Mouse (Mus musculus) intestine, postnatal 0 days (tissue): ENCODE measurements around the gene Gna15. TPM values are rescaled to one million over a fixed set of nuclear protein-coding genes. Genes with fewer than 3 reads are reported as not detected.

Experiments used
- ATAC-seq: fragments of 200-750 bp; cut with Nextera tagmentation; 2 replicates; pipeline ENCODE4 v1.8.0; 2017; ENCODE audit warnings: mild to moderate bottlenecking, moderate TSS enrichment, moderate library complexity
- H3K27ac ChIP-seq: fragments of 300-500 bp; sonication (generic); 2 replicates; pipeline ENCODE4 v1.5.1; 2014; ENCODE audit warnings: mild to moderate bottlenecking, low read depth, low read length, moderate library complexity
- H3K27me3 ChIP-seq: fragments of 300-500 bp; sonication (generic); replicated peaks from 2 replicates; pipeline ENCODE4 v1.6.1; 2014; ENCODE audit warnings: low read length, mixed read lengths; ENCODE audit not compliant: control insufficient read depth, insufficient read depth
- H3K36me3 ChIP-seq: fragments of 300-500 bp; sonication (generic); 2 replicates; pipeline ENCODE4 v1.6.1; 2014; ENCODE audit warnings: mild to moderate bottlenecking, moderate library complexity; ENCODE audit not compliant: control insufficient read depth, insufficient read depth
- H3K4me1 ChIP-seq: fragments of 300-500 bp; sonication (generic); replicated peaks from 2 replicates; pipeline ENCODE4 v1.6.1; 2014; ENCODE audit warnings: antibody characterized with exemption, low read length, mixed read lengths; ENCODE audit not compliant: control insufficient read depth, insufficient read depth
- H3K4me2 ChIP-seq: fragments of 300-500 bp; sonication (generic); replicated peaks from 2 replicates; pipeline ENCODE4 v1.6.1; 2014; ENCODE audit warnings: low read depth, mild to moderate bottlenecking, moderate library complexity
- H3K4me3 ChIP-seq: fragments of 300-500 bp; sonication (generic); 2 replicates; pipeline ENCODE4 v1.5.1; 2014; ENCODE audit warnings: low read depth, low read length
- H3K9ac ChIP-seq: fragments of 300-500 bp; sonication (generic); 2 replicates; pipeline ENCODE4 v1.6.1; 2014; ENCODE audit warnings: mild to moderate bottlenecking, low read depth, low read length
- H3K9me3 ChIP-seq: fragments of 300-500 bp; sonication (generic); 2 replicates; pipeline ENCODE4 v1.6.1; 2016; ENCODE audit warnings: mixed run types; ENCODE audit not compliant: control insufficient read depth
- CTCF ChIP-seq: sonication (generic); IDR thresholded peaks from 2 replicates; pipeline ENCODE4 v1.5.1; 2016; ENCODE audit warnings: low read depth, mild to moderate bottlenecking, control low read depth, antibody characterized with exemption, moderate library complexity
- WGBS: fragments of 180-500 bp; shearing (Covaris S2); extraction: QIAGEN DNeasy Blood & Tissue Kit; methylation state at CpG from one replicate; pipeline ENCODE4 v1.1.7; 2014; 5-methylcytosine and 5-hydroxymethylcytosine counted together
- polyA plus RNA-seq: library from polyadenylated mRNA; unstranded; fragments of >200 nt; fragmentation: Nextera tagmentation; extraction: Ambion mirVana; gene quantifications from 2 replicates; pipeline ENCODE4 v1.2.1, GENCODE M21; 2015

The Gna15 gene
- polyA plus RNA-seq, 1 experiment from 2014 or later = 0.64 TPM

DNA sequence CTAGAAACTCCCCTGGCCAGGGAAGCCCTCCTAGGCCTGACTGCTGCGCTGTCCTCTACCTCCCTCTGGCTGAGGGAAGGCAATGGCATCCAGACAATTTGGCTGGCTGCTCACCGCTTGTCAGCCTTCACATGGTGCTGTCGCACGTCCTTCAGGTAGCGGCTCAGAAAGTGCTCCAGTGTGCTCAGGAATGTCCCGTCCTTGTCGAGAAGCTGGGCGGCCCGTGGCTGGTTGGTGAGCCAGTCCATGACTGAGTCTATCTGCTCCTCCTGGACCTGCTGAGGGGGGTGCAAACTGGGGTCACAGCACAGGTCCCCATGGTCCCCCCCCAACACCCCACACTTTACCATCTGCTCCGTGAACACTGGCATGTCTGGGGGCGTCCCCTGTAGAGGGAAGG lies 35.9 kb downstream of the Gna15 start:
- H3K9me3 ChIP-seq = no peaks in the 10 kb centered on the region
- H3K4me1 ChIP-seq = no peaks in the 10 kb centered on the region
- H3K27ac ChIP-seq = no peak overlapping the region
- H3K36me3 ChIP-seq = peaks cover 72% of the 10 kb centered on the region
- no peak overlapping the region for H3K4me2 ChIP-seq
- no peak overlapping the region for H3K9ac ChIP-seq
- no peak for ATAC-seq
- no peaks in the 10 kb centered on the region for H3K27me3 ChIP-seq
- 79% methylated on average over 11 of the region's 11 CpGs for WGBS
- no peak overlapping the region for H3K4me3 ChIP-seq
- no peak for TF ChIP-seq CTCF

DNA sequence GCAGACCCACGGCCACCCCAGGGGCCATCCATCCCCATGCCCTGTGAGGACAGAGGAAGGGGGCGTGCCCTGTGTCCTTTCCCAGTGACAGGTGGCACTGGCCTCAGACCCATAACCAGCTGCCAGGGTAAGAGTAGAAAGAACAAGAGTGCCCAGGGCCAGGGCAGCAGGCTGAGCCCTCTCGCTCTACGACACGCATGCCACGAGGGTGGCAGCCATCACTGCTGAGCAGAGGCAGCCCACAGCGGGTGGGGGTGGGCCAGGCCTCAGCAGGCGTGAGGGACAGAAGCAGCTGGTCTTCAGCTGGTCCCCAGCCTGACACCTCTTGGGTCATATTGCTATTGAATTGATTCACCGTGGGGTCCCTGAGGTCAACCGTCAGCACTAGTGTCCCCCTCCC lies 37.5 kb downstream of the Gna15 start:
- H3K4me3 ChIP-seq = no peak overlapping the region
- H3K27ac ChIP-seq = no peak overlapping the region
- no peak for ATAC-seq
- H3K9ac ChIP-seq = no peak overlapping the region
- WGBS = 91% methylated on average over 10 of the region's 10 CpGs
- no peak for TF ChIP-seq CTCF
- H3K36me3 ChIP-seq = peaks cover 56% of the 10 kb centered on the region
- H3K4me1 ChIP-seq = no peaks in the 10 kb centered on the region
- no peaks in the 10 kb centered on the region for H3K9me3 ChIP-seq
- peaks cover 9% of the 10 kb centered on the region for H3K27me3 ChIP-seq
- no peak overlapping the region for H3K4me2 ChIP-seq

DNA sequence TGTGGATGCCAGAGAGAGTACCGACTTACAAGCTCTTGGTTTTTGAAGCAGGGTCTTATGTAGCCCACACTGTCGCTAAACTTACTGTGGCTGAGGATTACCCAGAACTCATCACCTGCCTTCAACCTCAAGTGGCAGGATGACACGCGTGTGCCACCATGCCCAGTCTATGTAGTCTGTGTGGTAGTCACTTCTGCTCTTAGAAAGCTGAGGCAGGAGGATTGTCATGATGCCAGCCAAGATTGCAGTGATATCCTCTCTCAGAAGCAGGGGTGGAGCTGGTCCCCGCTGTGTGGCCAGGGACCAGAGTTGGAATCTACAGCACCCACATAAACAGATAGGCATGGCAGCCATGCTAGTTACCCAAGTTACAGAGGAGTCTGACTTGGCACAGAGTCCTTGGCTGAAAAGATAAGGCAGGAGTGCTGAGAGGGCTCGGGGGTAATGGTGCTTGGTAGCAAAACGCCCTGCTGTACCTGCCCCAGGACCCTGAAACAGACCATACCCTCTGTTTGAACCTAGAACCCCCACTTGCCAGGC lies 38.5 kb downstream of the Gna15 start:
- ATAC-seq = no peak
- Histone ChIP-seq H3K4me2 (no peak overlapping the region), H3K36me3 (peaks cover 47% of the 10 kb centered on the region), H3K4me3 (no peak overlapping the region), H3K4me1 (no peaks in the 10 kb centered on the region), H3K27me3 (peaks cover 17% of the 10 kb centered on the region), H3K9ac (no peak overlapping the region), H3K27ac (no peak overlapping the region), H3K9me3 (no peaks in the 10 kb centered on the region)
- 69% methylated on average over 7 of the region's 7 CpGs for WGBS
- TF ChIP-seq CTCF = no peak

GRCm38 (mm10) chr10:81485060-81485449 lies 39.0 kb downstream of the Gna15 start:
- no peak overlapping the region for H3K4me3 ChIP-seq
- peaks cover 18% of the 10 kb centered on the region for H3K27me3 ChIP-seq
- H3K9ac ChIP-seq = no peak overlapping the region
- H3K9me3 ChIP-seq = no peaks in the 10 kb centered on the region
- no peak for ATAC-seq
- TF ChIP-seq CTCF = peak; percentile 54
- peaks cover 42% of the 10 kb centered on the region for H3K36me3 ChIP-seq
- H3K4me1 ChIP-seq = no peaks in the 10 kb centered on the region
- H3K27ac ChIP-seq = no peak overlapping the region
- 14% methylated on average over 2 of the region's 2 CpGs for WGBS
- no peak overlapping the region for H3K4me2 ChIP-seq

DNA sequence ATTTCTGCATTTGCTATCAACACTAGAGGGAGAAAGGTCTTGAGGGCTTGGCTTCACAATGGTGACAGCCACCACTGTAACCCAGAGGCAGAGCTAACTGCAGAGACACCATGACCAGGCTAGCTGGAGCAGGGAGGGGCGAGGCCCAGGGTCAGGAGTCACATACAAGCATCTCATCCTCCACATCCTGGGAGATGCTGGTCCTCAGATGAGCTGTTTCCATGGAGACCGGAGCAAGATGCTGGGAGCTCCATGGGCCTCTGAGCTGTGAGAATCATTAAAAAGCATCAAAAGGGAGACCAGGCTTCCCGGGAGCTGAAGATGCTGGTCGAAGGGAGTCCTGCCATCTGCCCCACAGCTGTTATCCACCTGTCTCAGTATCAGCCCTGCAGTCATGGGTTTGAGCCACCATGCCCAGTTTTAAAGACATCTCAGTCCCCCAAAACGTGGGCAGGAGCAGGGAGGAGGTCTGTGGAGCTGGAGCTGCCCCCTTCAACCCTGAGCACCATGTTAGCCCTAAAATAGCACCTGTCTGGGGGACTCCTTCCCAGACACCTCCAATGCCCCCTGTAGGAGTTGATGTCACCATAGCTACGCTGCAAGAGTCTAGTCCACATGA lies 39.5 kb downstream of the Gna15 start:
- WGBS = 61% methylated on average over 6 of the region's 6 CpGs
- ATAC-seq = no peak
- no peak overlapping the region for H3K27ac ChIP-seq

GRCm38 (mm10) chr10:81483983-81484382 lies 40.0 kb downstream of the Gna15 start:
- ATAC-seq = no peak
- no peak overlapping the region for H3K9ac ChIP-seq
- no peaks in the 10 kb centered on the region for H3K4me1 ChIP-seq
- peak; percentile 67 for TF ChIP-seq CTCF
- H3K9me3 ChIP-seq = no peaks in the 10 kb centered on the region
- no peak overlapping the region for H3K27ac ChIP-seq
- peaks cover 21% of the 10 kb centered on the region for H3K27me3 ChIP-seq
- 22% methylated on average over 9 of the region's 9 CpGs for WGBS
- no peak overlapping the region for H3K4me2 ChIP-seq
- no peak overlapping the region for H3K4me3 ChIP-seq
- H3K36me3 ChIP-seq = peaks cover 31% of the 10 kb centered on the region

More for the DNA sequence above, 39.5 kb downstream of the Gna15 start:
- peaks cover 21% of the 10 kb centered on the region for H3K27me3 ChIP-seq
- no peak overlapping the region for H3K9ac ChIP-seq
- no peaks in the 10 kb centered on the region for H3K4me1 ChIP-seq
- no peak for TF ChIP-seq CTCF
- peaks cover 37% of the 10 kb centered on the region for H3K36me3 ChIP-seq
- no peak overlapping the region for H3K4me2 ChIP-seq
- no peak overlapping the region for H3K4me3 ChIP-seq
- H3K9me3 ChIP-seq = no peaks in the 10 kb centered on the region
